Mouse (Mus musculus) lung, postnatal 0 days (tissue): ENCODE measurements around the gene 4930513O06Rik. TPM values are rescaled to one million over a fixed set of nuclear protein-coding genes. Genes with fewer than 3 reads are reported as not detected.

ENCODE experiments used
- ATAC-seq: fragments of 200-750 bp; cut with Nextera tagmentation; 2 replicates; pipeline ENCODE4 v1.8.0; 2017; ENCODE audit warnings: moderate library complexity
- DNase-seq: peaks from one replicate; pipeline ENCODE4 v3.0.0-alpha.2; 2016; ENCODE audit warnings: low spot score
- H3K27ac ChIP-seq: fragments of 300-500 bp; sonication (generic); 2 replicates; pipeline ENCODE4 v1.5.1; 2014; ENCODE audit warnings: antibody characterized with exemption, mild to moderate bottlenecking, low read length, mixed read lengths
- H3K27me3 ChIP-seq: fragments of 300-500 bp; sonication (generic); replicated peaks from 2 replicates; pipeline ENCODE4 v1.6.1; 2014; ENCODE audit warnings: low read length, mixed read lengths; ENCODE audit not compliant: insufficient read depth
- H3K36me3 ChIP-seq: fragments of 300-500 bp; sonication (generic); 2 replicates; pipeline ENCODE4 v1.6.1; 2014; ENCODE audit warnings: low read length, mixed read lengths; ENCODE audit not compliant: insufficient read depth
- H3K4me1 ChIP-seq: fragments of 300-500 bp; sonication (generic); 2 replicates; pipeline ENCODE4 v1.6.1; 2014; ENCODE audit warnings: antibody characterized with exemption, low read depth, low read length, mixed read lengths; ENCODE audit not compliant: insufficient read depth
- H3K4me2 ChIP-seq: fragments of 300-500 bp; sonication (generic); replicated peaks from 2 replicates; pipeline ENCODE4 v1.6.1; 2014; ENCODE audit warnings: low read depth, mild to moderate bottlenecking, low read length, moderate library complexity, mixed read lengths
- H3K4me3 ChIP-seq: fragments of 300-500 bp; sonication (generic); 2 replicates; pipeline ENCODE4 v1.5.1; 2014; ENCODE audit warnings: low read depth, low read length
- H3K9ac ChIP-seq: fragments of 300-500 bp; sonication (generic); replicated peaks from 2 replicates; pipeline ENCODE4 v1.6.1; 2014; ENCODE audit warnings: low read depth, mild to moderate bottlenecking
- H3K9me3 ChIP-seq: fragments of 300-500 bp; sonication (generic); 2 replicates; pipeline ENCODE4 v1.6.1; 2016; ENCODE audit warnings: low read length, mixed read lengths
- CTCF ChIP-seq: IDR thresholded peaks from 2 replicates; pipeline ENCODE4 v1.5.1; 2016; ENCODE audit warnings: antibody characterized with exemption, mild to moderate bottlenecking
- EP300 ChIP-seq: IDR thresholded peaks from 2 replicates; pipeline ENCODE4 v1.6.1; 2016; ENCODE audit warnings: antibody characterized with exemption, mild to moderate bottlenecking, control low read depth
- WGBS: fragments of 180-500 bp; shearing (Covaris S2); extraction: QIAGEN DNeasy Blood & Tissue Kit; methylation state at CpG from one replicate; pipeline ENCODE4 v1.1.7; 2014; 5-methylcytosine and 5-hydroxymethylcytosine counted together
- polyA plus RNA-seq: library from polyadenylated mRNA; unstranded; fragments of >200 nt; fragmentation: Nextera tagmentation; extraction: Ambion mirVana; gene quantifications from 2 replicates; pipeline ENCODE4 v1.2.1, GENCODE M21; 2015

Gene 4930513O06Rik
- polyA plus RNA-seq = not detected in 2 replicates

DNA sequence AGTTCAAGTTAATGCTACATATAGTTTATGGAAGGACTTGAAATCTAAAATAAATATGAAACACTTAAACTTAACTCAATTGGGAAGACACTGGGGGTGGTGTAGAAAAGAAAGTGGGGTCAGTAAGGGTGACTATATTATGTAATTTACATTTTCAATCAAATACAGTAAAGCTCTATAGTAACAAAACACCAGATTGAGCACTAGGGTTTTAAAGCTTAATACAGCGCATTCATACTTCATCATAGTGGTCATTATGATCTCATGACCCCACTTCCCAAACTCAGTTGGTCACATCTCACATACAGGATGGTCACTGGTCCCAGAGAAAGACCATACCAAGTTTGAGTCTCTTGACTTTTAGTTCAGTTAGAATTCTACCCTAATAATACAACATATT, at the start of gene 4930513O06Rik:
TSS of gene 4930513O06Rik (plus strand) at position 301 of the 400 bp plus-strand sequence.
- H3K4me1 ChIP-seq = no peaks in the 10 kb centered on the region
- H3K27ac ChIP-seq = no peak within 1 kb of the TSS
- WGBS = 92% methylated on average over 1 of the region's 1 CpGs
- H3K4me2 ChIP-seq = no peak within 1 kb of the TSS
- no peaks in the 10 kb centered on the region for H3K27me3 ChIP-seq
- ATAC-seq (no peak), DNase-seq (no peak)
- no peaks in the 10 kb centered on the region for H3K36me3 ChIP-seq
- no peak within 1 kb of the TSS for H3K4me3 ChIP-seq
- no peak within 1 kb of the TSS for H3K9ac ChIP-seq
- H3K9me3 ChIP-seq = no peaks in the 10 kb centered on the region
- no peak for TF ChIP-seq EP300
- TF ChIP-seq CTCF = no peak

DNA sequence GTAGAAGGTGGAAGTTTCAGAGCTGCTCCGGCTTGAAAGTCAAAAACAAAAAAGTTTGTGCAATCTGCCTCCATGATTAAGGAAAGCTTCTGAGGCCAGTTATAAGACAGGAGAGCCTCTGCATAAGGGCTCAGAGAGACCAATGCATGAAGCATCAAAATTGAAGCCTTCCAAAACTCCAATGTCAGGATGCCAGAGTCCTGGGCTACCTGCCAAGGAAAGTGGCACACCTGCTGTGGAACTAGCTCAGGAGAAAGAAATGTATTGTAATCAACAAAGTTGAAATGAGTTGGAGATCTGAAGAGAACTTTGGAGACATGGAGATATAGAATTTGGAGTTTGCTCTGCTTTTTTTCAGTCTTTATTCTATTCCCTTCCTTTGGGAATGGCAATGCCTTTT, 48.4 kb upstream of the 4930513O06Rik start:
- 83% methylated on average over 1 of the region's 1 CpGs for WGBS
- Histone ChIP-seq H3K36me3 (no peaks in the 10 kb centered on the region), H3K9me3 (no peaks in the 10 kb centered on the region), H3K4me3 (no peak overlapping the region), H3K9ac (no peak overlapping the region), H3K4me1 (no peaks in the 10 kb centered on the region), H3K27me3 (no peaks in the 10 kb centered on the region), H3K27ac (no peak overlapping the region), H3K4me2 (no peak overlapping the region)
- ATAC-seq (no peak), DNase-seq (no peak)
- TF ChIP-seq CTCF (no peak), EP300 (no peak)

GRCm38 (mm10) chrX:139039314-139039713, 46.7 kb upstream of the 4930513O06Rik start:
- no peak overlapping the region for H3K9ac ChIP-seq
- H3K4me3 ChIP-seq = no peak overlapping the region
- no peaks in the 10 kb centered on the region for H3K9me3 ChIP-seq
- no peaks in the 10 kb centered on the region for H3K27me3 ChIP-seq
- no peaks in the 10 kb centered on the region for H3K36me3 ChIP-seq
- no peak overlapping the region for H3K4me2 ChIP-seq
- no peak for TF ChIP-seq EP300
- TF ChIP-seq CTCF = no peak
- WGBS = 47% methylated on average over 2 of the region's 2 CpGs
- no peaks in the 10 kb centered on the region for H3K4me1 ChIP-seq
- ATAC-seq (no peak), DNase-seq (peak; percentile 38)
- no peak overlapping the region for H3K27ac ChIP-seq

DNA sequence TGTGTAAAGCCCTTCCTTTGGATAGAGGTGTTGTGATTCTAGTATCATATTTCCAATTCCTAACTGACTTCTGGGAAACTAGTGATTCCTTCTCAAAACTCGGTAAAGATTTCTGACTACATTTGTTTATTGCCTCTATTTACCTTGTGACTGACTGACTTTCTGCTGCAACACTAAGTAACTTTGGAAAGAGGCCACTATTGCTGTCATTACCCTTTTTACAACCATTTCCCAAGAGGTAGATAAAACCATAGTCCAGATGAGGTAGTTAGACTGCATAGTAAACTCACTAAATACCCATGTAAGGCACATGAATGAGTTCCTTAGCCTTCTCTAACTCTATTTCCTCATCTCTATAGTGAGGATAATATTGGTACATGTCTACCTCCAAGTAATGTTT, 44.9 kb upstream of the 4930513O06Rik start:
- H3K27ac ChIP-seq = no peak overlapping the region
- no peak for ATAC-seq
- no peaks in the 10 kb centered on the region for H3K36me3 ChIP-seq
- WGBS = 75% methylated on average over 1 of the region's 1 CpGs
- no peak overlapping the region for H3K4me2 ChIP-seq
- TF ChIP-seq EP300 = no peak
- no peak for TF ChIP-seq CTCF
- no peak overlapping the region for H3K9ac ChIP-seq
- H3K9me3 ChIP-seq = no peaks in the 10 kb centered on the region
- no peak for DNase-seq
- no peaks in the 10 kb centered on the region for H3K4me1 ChIP-seq
- H3K27me3 ChIP-seq = no peaks in the 10 kb centered on the region
- H3K4me3 ChIP-seq = no peak overlapping the region

- Histone ChIP-seq H3K4me2 (no peak overlapping the region), H3K9ac (no peak overlapping the region), H3K27me3 (no peaks in the 10 kb centered on the region), H3K9me3 (no peaks in the 10 kb centered on the region), H3K27ac (no peak overlapping the region), H3K36me3 (no peaks in the 10 kb centered on the region), H3K4me3 (no peak overlapping the region), H3K4me1 (no peaks in the 10 kb centered on the region)
- WGBS = 21% methylated on average over 1 of the region's 1 CpGs
- peak; percentile 88 for ATAC-seq
- DNase-seq = peak; percentile 56
- TF ChIP-seq CTCF (no peak), EP300 (no peak)
Measured at GRCm38 (mm10) chrX:139051976-139052375, 34.1 kb upstream of the 4930513O06Rik start.

GRCm38 (mm10) chrX:139053149-139053548, 32.9 kb upstream of the 4930513O06Rik start:
- H3K4me2 ChIP-seq = no peak overlapping the region
- H3K9me3 ChIP-seq = no peaks in the 10 kb centered on the region
- 33% methylated on average over 1 of the region's 1 CpGs for WGBS
- DNase-seq (no peak), ATAC-seq (no peak)
- H3K27me3 ChIP-seq = no peaks in the 10 kb centered on the region
- H3K4me3 ChIP-seq = no peak overlapping the region
- H3K4me1 ChIP-seq = no peaks in the 10 kb centered on the region
- no peak overlapping the region for H3K27ac ChIP-seq
- no peak overlapping the region for H3K9ac ChIP-seq
- H3K36me3 ChIP-seq = no peaks in the 10 kb centered on the region
- TF ChIP-seq EP300 = no peak
- no peak for TF ChIP-seq CTCF

GRCm38 (mm10) chrX:139064078-139064477, 22.0 kb upstream of the 4930513O06Rik start:
- no peak overlapping the region for H3K4me2 ChIP-seq
- 50% methylated on average over 5 of the region's 5 CpGs for WGBS
- peak; percentile 30 for DNase-seq
- TF ChIP-seq EP300 (peak; percentile 76), CTCF (no peak)
- H3K36me3 ChIP-seq = no peaks in the 10 kb centered on the region
- H3K9ac ChIP-seq = no peak overlapping the region
- ATAC-seq = peak; percentile 56; the same call in 1 of the 2 replicates
- no peak overlapping the region for H3K27ac ChIP-seq
- no peaks in the 10 kb centered on the region for H3K9me3 ChIP-seq
- no peak overlapping the region for H3K4me3 ChIP-seq
- H3K4me1 ChIP-seq = no peaks in the 10 kb centered on the region
- no peaks in the 10 kb centered on the region for H3K27me3 ChIP-seq
